Mouse (Mus musculus): ENCODE results near the gene Hpcal1. TPM values are rescaled to one million over a fixed set of nuclear protein-coding genes. Genes with fewer than 3 reads are reported as not detected.

Gene Hpcal1
- total RNA-seq, 1 experiment from 2014 or later, result 43.6 TPM

- peak; percentile 74 for ATAC-seq (ENCODE audit: extremely low read depth, insufficient number of reproducible peaks, low FRiP score, poor library complexity, severe bottlenecking)
These were observed 11.1 kb upstream of the Hpcal1 start for GRCm38 (mm10) chr12:17679571-17679970.

GRCm38 (mm10) chr12:17682161-17682560 is 8.5 kb upstream of the Hpcal1 start:
- peak; percentile 45 for ATAC-seq (ENCODE audit: extremely low read depth, insufficient number of reproducible peaks, low FRiP score, poor library complexity, severe bottlenecking)

- ATAC-seq (ENCODE audit: extremely low read depth, insufficient number of reproducible peaks, low FRiP score, poor library complexity, severe bottlenecking), result no peak
These were observed 6.3 kb upstream of the Hpcal1 start for GRCm38 (mm10) chr12:17684315-17684714.

- ATAC-seq (ENCODE audit: extremely low read depth, insufficient number of reproducible peaks, low FRiP score, poor library complexity, severe bottlenecking), result no peak
These were observed 4.5 kb upstream of the Hpcal1 start for GRCm38 (mm10) chr12:17686116-17686515.

- no peak for ATAC-seq (ENCODE audit: extremely low read depth, insufficient number of reproducible peaks, low FRiP score, poor library complexity, severe bottlenecking)
These were observed 1.7 kb upstream of the Hpcal1 start for GRCm38 (mm10) chr12:17688913-17689312.

- ATAC-seq (ENCODE audit: extremely low read depth, insufficient number of reproducible peaks, low FRiP score, poor library complexity, severe bottlenecking), result peak; percentile 75
These were observed 609 bp upstream of the Hpcal1 start for GRCm38 (mm10) chr12:17689931-17690563.

- no peak for ATAC-seq (ENCODE audit: extremely low read depth, insufficient number of reproducible peaks, low FRiP score, poor library complexity, severe bottlenecking)
These were observed 742 bp downstream of the Hpcal1 start for GRCm38 (mm10) chr12:17691320-17691876.

- no peak for ATAC-seq (ENCODE audit: extremely low read depth, insufficient number of reproducible peaks, low FRiP score, poor library complexity, severe bottlenecking)
These were observed 1.2 kb downstream of the Hpcal1 start for GRCm38 (mm10) chr12:17691891-17692321.

GRCm38 (mm10) chr12:17692356-17692755 is 1.7 kb downstream of the Hpcal1 start:
- ATAC-seq (ENCODE audit: extremely low read depth, insufficient number of reproducible peaks, low FRiP score, poor library complexity, severe bottlenecking), result no peak

GRCm38 (mm10) chr12:17692953-17693352 is 2.3 kb downstream of the Hpcal1 start:
- no peak for ATAC-seq (ENCODE audit: extremely low read depth, insufficient number of reproducible peaks, low FRiP score, poor library complexity, severe bottlenecking)

GRCm38 (mm10) chr12:17694589-17695115 is 4.0 kb downstream of the Hpcal1 start:
- no peak for ATAC-seq (ENCODE audit: extremely low read depth, insufficient number of reproducible peaks, low FRiP score, poor library complexity, severe bottlenecking)

- no peak for ATAC-seq (ENCODE audit: extremely low read depth, insufficient number of reproducible peaks, low FRiP score, poor library complexity, severe bottlenecking)
These were observed 5.7 kb downstream of the Hpcal1 start for GRCm38 (mm10) chr12:17696395-17696794.

- ATAC-seq (ENCODE audit: extremely low read depth, insufficient number of reproducible peaks, low FRiP score, poor library complexity, severe bottlenecking), result no peak
These were observed 8.3 kb downstream of the Hpcal1 start for GRCm38 (mm10) chr12:17698934-17699333.

- no peak for ATAC-seq (ENCODE audit: extremely low read depth, insufficient number of reproducible peaks, low FRiP score, poor library complexity, severe bottlenecking)
These were observed 8.8 kb downstream of the Hpcal1 start for GRCm38 (mm10) chr12:17699480-17699879.

GRCm38 (mm10) chr12:17701131-17701720 is 10.6 kb downstream of the Hpcal1 start:
- ATAC-seq (ENCODE audit: extremely low read depth, insufficient number of reproducible peaks, low FRiP score, poor library complexity, severe bottlenecking), result no peak

GRCm38 (mm10) chr12:17701795-17702194 is 11.1 kb downstream of the Hpcal1 start:
- no peak for ATAC-seq (ENCODE audit: extremely low read depth, insufficient number of reproducible peaks, low FRiP score, poor library complexity, severe bottlenecking)

GRCm38 (mm10) chr12:17702257-17702943 is 11.7 kb downstream of the Hpcal1 start:
- no peak for ATAC-seq (ENCODE audit: extremely low read depth, insufficient number of reproducible peaks, low FRiP score, poor library complexity, severe bottlenecking)

- no peak for ATAC-seq (ENCODE audit: extremely low read depth, insufficient number of reproducible peaks, low FRiP score, poor library complexity, severe bottlenecking)
These were observed 12.3 kb downstream of the Hpcal1 start for GRCm38 (mm10) chr12:17702944-17703335.

GRCm38 (mm10) chr12:17703866-17704265 is 13.2 kb downstream of the Hpcal1 start:
- ATAC-seq (ENCODE audit: extremely low read depth, insufficient number of reproducible peaks, low FRiP score, poor library complexity, severe bottlenecking), result no peak

- no peak for ATAC-seq (ENCODE audit: extremely low read depth, insufficient number of reproducible peaks, low FRiP score, poor library complexity, severe bottlenecking)
These were observed 16.8 kb downstream of the Hpcal1 start for GRCm38 (mm10) chr12:17707472-17707871.
